Mouse (Mus musculus) splenic B cell, adult 2 months (primary cell): ENCODE results near the gene 1700113H08Rik.

Experiments
- DNase-seq: peaks from one replicate; pipeline ENCODE4 v3.0.0-alpha.2; 2011; ENCODE audit warnings: low read depth, low spot score
- H3K27me3 ChIP-seq: 2 replicates; pipeline ENCODE4 v1.6.1; 2012; ENCODE audit warnings: mild to moderate bottlenecking, low read length, moderate library complexity, mixed read lengths; ENCODE audit not compliant: control insufficient read depth, poor library complexity, insufficient read depth, severe bottlenecking
- H3K36me3 ChIP-seq: 2 replicates; pipeline ENCODE4 v1.6.1; 2012; ENCODE audit warnings: mild to moderate bottlenecking, low read length, moderate library complexity, mixed read lengths; ENCODE audit not compliant: control insufficient read depth, poor library complexity, insufficient read depth, severe bottlenecking

Gene 1700113H08Rik

DNA sequence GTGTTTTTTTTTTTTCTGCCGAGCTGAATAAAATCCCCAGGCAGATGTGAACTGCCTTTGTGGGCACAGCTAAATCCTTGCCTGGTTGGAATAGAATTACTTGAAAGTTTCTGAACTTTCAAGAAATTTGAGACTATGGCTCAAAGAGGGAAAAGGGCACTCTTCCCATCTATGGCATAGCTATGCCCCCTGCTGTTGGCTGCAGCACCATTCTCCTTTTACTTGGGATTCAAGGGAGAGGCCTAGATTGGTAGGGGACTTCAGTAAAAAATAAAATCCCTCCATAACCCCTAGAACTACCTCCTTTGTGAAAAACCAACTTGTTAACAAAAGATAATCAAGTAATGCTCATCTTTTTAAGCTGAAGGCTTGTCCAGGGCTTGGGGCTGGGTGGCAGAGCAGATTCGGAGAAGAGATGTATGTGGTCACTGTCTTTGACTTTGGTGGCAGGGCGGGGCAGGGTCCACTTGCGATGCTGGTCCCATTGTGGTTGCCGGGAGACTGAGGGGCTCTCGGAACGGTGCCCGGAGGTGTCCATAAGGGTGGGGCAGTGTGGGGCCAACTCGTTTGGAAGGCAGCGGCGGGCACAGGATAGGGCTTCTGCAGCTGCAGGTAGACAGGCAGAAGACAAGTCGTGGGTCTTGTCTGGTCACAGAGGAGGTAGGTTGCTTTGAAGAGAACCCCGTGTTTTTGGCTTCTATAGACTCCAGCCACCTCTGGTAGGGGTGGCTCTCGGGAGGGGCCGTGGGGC lies at the start of gene 1700113H08Rik:
Gene 1700113H08Rik, plus strand, starts transcription at position 546 of the 751 bp plus-strand sequence.
- H3K36me3 ChIP-seq: no peaks in the 10 kb centered on the region
- no peak for DNase-seq
- H3K27me3 ChIP-seq: peaks cover 3% of the 10 kb centered on the region; the same call in 1 of the 2 replicates

DNA sequence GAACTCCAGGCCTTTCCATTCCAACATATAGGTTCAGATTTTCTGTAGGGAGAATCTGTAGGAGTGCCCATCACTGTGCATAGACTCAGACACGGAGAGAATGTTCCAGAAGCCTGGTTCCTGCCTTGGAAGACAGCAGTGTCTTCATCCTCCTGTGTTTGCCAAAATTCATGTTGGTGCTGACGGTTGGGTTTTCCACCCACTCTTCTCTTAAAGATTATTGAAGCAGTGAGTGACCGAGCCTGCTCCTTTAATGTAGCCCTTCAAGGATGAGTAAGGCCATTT lies 49.7 kb upstream of the 1700113H08Rik start:
- DNase-seq: no peak
- H3K27me3 ChIP-seq: no peaks in the 10 kb centered on the region
- no peaks in the 10 kb centered on the region for H3K36me3 ChIP-seq

DNA sequence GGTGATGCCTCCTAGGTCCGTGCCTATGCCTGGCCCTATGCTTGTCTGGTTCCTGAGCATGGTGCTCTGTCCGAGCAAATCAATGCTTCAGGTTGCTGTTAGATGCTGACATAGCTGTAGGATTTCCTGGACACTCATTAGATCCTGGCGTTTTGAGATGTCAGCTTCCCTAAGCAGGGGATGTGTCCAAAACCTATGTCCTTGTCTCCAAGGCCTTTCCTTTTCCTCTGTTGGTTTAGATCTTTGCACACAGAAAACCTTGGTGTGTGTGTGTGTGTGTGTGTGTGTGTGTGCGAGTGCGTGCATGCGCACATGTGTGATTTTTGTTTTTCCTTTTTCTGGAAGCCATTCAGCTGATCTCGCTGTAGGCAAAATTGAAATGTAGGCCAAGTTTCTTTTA lies 45.8 kb upstream of the 1700113H08Rik start:
- no peaks in the 10 kb centered on the region for H3K27me3 ChIP-seq
- no peaks in the 10 kb centered on the region for H3K36me3 ChIP-seq
- DNase-seq: no peak

DNA sequence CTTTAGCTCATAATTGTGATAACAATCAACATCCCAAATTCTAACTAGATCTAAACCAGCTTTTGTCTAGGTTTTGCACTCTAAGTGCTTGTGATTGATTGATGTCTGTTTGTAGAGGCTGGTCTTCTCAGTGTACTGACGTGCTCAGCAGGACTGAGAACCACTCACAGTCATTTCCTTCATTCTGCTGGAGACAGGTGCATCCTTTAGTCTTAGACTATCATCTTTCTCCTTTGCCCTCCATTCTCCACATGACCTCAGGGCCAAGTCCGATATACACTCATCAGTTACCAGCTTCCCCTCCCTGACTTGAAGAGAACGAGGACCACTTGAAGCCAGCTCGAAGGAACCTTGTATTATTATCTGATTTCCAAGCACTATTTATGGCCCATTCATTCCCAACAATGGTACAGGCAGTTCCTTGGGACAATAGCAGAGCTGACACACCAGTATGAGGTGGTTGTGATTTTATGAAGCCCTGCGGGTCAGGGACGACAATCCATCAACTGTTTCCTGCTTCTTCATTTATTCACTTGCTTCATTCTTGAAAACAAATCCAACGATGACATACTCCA lies 43.4 kb upstream of the 1700113H08Rik start:
- Histone ChIP-seq H3K27me3 (no peaks in the 10 kb centered on the region), H3K36me3 (no peaks in the 10 kb centered on the region)
- DNase-seq: no peak

DNA sequence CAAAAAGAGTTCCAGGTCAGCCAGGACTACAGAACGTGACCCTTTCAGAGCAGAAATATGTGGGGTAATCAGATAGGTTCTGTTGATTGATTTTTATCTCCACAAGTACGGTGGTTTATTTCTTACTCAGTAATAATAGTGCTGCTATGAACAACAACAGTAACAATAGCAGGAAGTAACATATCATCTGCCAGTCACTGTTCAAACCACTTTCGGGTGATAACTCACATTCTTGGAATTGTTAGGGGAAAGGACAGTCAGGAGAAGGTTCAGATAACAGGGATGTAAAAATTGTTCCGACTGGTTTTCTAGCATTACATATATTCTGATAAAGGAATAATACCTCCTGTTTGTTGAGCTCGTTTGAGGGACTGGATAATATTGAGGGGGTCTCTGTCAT lies 42.4 kb upstream of the 1700113H08Rik start:
- no peaks in the 10 kb centered on the region for H3K27me3 ChIP-seq
- DNase-seq: no peak
- no peaks in the 10 kb centered on the region for H3K36me3 ChIP-seq

DNA sequence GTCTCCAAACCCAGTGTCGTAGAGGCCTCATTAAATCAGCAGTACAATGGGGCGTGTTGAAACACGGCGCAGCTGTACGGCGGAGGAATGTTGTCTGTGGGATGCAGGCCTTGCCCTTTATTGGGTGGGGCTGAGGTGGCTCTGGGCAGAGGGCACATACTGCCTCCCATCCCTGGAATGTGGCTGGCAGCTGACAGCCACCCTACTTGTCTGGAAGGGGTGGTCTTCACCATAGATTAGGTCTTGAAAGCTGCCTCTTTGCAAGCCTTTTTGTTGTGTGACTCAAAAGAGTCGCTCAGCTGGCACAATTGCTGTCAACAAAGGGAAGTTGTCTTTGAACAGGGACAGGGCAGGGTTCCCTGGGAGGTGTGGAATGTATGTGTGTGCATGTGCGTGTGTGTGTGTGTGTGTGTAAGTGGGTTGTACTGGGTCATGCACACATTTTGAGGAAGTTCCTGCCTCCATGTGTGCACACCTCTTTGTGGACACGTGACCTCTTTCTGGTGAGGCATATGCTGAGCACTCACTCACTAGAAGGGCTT lies 41.6 kb upstream of the 1700113H08Rik start:
- no peaks in the 10 kb centered on the region for H3K36me3 ChIP-seq
- H3K27me3 ChIP-seq: no peaks in the 10 kb centered on the region
- DNase-seq: peak; percentile 3

DNA sequence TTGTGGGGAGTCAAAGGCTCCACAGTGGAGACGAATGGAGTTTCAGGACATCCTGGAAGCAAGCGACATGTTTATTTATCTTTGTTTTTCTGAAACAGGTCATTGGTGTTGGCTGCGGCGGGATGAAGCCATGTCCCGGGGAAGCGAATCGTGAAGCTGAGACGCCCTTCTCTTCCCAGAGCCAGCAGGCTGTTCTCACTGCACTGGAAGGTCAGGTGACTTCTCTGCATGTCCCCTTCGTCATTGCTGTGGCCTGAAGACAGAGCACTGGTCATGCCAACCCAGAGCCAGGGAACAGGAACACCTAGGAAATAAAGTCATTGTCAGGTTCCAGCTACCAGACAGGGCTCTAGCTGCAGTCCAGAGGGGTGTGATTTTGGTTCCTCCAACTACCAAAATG lies 39.0 kb upstream of the 1700113H08Rik start:
- no peak for DNase-seq
- H3K36me3 ChIP-seq: no peaks in the 10 kb centered on the region

DNA sequence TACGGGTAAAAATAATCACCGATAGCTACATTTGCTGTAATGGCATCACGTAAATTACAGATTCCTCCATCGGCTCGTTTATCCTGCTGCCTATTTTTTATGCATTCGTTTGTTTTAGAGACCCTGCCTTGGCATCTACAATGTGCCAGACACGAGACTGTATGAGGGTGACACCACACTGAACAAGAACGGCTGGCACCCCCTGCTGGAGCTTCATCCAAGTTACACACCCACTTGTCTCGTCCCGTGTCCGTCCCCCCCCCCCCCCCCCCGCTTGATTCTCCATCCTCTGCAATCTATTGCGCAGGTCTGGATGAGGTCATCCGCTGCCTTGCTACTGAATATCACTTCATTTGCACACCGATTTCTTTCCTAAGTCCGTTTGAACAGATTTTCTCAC lies 37.1 kb upstream of the 1700113H08Rik start:
- Histone ChIP-seq H3K27me3 (no peaks in the 10 kb centered on the region), H3K36me3 (no peaks in the 10 kb centered on the region)
- peak; percentile 15 for DNase-seq

More for the DNA sequence above, 39.0 kb upstream of the 1700113H08Rik start:
- no peaks in the 10 kb centered on the region for H3K27me3 ChIP-seq

DNA sequence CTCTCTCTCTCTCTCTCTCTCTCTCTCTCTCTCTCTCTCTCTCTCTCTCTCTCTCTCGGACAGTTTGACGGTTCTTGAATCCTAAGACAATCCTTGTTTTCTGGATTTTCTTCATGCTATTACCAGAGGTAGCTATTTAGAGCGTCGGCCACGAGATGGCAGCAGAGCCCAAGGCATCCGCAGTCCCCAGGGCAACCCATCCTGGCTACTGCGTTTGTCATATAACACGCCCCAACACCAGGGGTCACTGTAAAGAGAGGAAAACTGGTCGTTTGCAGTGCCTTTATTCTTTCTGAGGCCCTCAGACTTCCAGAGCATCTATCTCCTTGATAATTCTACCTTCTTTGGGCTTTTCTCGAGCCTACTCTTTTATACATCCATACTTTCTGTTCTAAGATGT lies 33.0 kb upstream of the 1700113H08Rik start:
- no peaks in the 10 kb centered on the region for H3K36me3 ChIP-seq
- H3K27me3 ChIP-seq: no peaks in the 10 kb centered on the region
- DNase-seq: peak; percentile 90

DNA sequence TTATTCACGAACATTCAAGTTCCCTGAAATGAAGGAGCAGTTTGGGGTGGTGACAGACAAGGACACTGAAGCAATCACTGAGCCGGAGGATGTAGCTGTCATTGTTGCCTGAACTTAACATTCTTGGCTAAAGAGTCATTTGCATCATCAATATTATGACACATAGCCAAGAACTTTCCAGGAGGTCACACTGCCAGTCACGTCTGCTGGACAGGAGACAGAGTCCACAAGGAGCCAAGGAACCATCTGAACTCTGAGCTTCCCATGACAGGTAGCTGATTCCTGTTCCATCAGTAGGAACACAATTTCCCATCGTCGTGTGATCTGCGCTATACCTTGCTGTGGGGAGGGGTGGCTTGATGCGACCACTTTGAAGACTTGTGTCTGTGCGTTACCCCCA lies 25.1 kb upstream of the 1700113H08Rik start:
- Histone ChIP-seq H3K36me3 (no peaks in the 10 kb centered on the region), H3K27me3 (no peaks in the 10 kb centered on the region)
- no peak for DNase-seq

DNA sequence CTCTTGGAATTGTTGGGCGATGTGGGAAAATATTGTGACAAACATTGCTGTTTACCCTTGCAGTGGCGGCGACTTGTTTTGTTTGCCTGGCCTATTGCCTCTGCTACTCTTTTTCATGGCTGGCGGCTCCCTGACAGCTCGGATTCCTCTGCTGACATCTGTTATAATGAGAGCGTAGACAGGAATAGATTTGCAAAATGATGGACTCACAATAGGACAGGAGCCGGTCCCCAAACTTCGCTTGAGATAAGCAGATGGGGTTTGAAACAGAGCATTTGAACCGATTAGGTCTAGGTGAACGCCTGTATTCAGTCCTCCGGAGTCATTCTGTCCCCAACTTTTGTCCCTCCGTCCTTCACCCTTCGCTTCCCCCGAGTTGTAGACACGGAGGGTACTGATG lies 22.0 kb upstream of the 1700113H08Rik start:
- Histone ChIP-seq H3K36me3 (no peaks in the 10 kb centered on the region), H3K27me3 (no peaks in the 10 kb centered on the region)
- no peak for DNase-seq

DNA sequence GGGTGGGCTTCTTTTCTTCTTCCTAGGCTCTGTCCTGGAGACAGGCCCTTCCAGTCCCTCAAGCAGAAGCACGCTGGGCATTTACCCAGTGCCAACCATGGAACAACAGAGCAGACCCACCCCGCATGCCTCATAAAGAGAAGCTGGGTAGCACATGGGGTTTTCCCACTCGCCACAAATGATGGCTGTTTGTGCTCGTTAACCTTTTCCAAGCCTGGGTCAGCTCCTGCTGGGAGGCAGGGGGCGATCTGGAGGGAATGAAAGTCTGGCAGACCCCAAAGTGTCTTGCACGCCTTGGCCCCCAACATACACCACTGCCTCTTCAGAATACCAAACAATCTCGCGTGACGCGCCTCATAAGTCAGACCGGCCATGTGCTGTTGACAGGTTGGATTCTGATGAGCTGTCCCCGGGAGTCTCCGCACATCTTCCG lies 21.6 kb upstream of the 1700113H08Rik start:
- Histone ChIP-seq H3K36me3 (no peaks in the 10 kb centered on the region), H3K27me3 (no peaks in the 10 kb centered on the region)
- DNase-seq: no peak

DNA sequence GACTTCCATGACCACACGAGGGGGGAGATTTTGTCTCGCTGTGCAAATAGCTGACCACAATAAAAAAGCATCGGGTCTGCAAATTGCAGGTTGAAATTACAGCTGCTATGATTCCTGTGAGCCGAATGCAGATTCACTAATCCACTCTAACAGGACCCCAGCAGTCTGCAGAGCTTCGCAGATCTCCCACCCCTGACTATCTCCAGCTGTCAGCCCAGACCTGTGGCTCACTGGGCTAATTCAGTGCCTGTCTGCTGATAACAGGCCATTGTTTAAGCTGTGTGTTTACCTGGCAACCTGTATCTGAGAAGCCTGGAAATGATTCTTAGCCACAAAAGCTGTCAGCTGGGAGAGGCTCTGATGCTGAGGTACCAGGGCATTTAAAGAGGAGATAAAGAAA lies 20.8 kb upstream of the 1700113H08Rik start:
- no peaks in the 10 kb centered on the region for H3K27me3 ChIP-seq
- DNase-seq: no peak
- H3K36me3 ChIP-seq: no peaks in the 10 kb centered on the region

DNA sequence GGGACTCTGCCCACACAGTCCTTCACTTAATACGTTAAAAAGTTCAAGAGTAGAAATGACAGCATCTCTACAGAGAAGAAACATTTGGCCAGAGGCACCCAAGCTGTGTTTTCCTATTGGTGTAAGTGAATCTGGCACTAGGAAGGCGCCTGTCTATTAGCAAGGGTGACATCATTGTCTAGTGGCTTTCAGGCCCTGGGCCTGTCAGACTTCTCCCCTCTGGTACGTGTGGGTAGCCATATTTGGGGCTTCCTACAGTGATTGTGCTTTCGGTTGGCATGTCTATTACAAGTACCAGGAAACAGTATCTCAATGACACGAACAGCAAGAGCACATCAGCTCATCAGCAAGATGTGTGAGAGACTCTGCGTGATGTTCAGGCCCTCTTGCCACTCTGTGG lies 18.5 kb upstream of the 1700113H08Rik start:
- H3K36me3 ChIP-seq: no peaks in the 10 kb centered on the region
- no peaks in the 10 kb centered on the region for H3K27me3 ChIP-seq
- DNase-seq: no peak

DNA sequence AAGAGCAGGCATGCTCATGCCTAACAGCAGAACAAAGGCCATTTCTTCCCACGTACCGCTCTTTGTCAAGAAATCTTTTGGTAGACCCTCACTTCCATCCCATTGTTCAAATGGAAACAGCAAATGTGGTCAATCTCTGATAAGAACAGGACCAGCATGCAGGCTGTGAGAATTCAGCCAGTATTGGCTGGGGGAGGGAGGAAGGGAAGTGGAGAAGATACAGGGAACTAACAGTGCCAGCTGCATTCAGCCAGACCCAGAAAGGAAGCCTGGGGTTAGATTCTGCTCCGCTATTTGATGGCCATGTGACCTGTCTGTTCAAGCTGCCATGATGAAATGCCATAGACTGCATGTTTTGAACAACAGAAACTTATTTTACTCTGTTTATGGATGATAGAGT lies 18.0 kb upstream of the 1700113H08Rik start:
- H3K27me3 ChIP-seq: no peaks in the 10 kb centered on the region
- H3K36me3 ChIP-seq: no peaks in the 10 kb centered on the region
- DNase-seq: no peak
